ENCODE assay signal across 9 mouse cellular contexts in genomic region chr11:104272352-104272751, GRCm38 (mm10). TPM values are rescaled to one million over a fixed set of nuclear protein-coding genes. Genes with fewer than 3 reads are reported as not detected.
A peak's percentile ranks its signal among the peaks of the same experiment; 100 is the strongest.
DNase-seq lines count a peak whose midpoint lies in the region; ATAC-seq and TF ChIP-seq lines count a peak whose summit lies in the region.
"Had no signal": no experiment of that assay in that cellular context is flagged by ENCODE, and none has a peak within 500 bp of the region (broad histone marks: within the 10 kb centered on the region; RNA-seq: fewer than 3 reads in every experiment).

No protein-coding gene starts in this region.

- H3K9me3 ChIP-seq in kidney, embryonic 15.5 days (replicated peaks) = no peaks in the 10 kb centered on the region
- H3K9me3 ChIP-seq in intestine, embryonic 16.5 days (ENCODE audit: control insufficient read depth, low read length) = no peaks in the 10 kb centered on the region

- no peaks in the 10 kb centered on the region for H3K27me3 ChIP-seq in kidney, adult 2 months (replicated peaks; ENCODE audit: control insufficient read depth, insufficient read depth, low read length)
- no peaks in the 10 kb centered on the region for H3K27me3 ChIP-seq in kidney, embryonic 15.5 days
- H3K27me3 ChIP-seq in intestine, embryonic 16.5 days (replicated peaks; ENCODE audit: control insufficient read depth, insufficient read depth, low read length) = no peaks in the 10 kb centered on the region

- no peak overlapping the region for H3K4me3 ChIP-seq in kidney, adult 2 months (ENCODE audit: insufficient read depth, low read depth, low read length)
- no peak overlapping the region for H3K4me3 ChIP-seq in kidney, embryonic 15.5 days (replicated peaks)
- H3K4me3 ChIP-seq in intestine, embryonic 16.5 days (ENCODE audit: low read length) = no peak overlapping the region

- TF ChIP-seq CTCF in kidney, adult 2 months (conservative IDR thresholded peaks at IDR 0.05; ENCODE audit: insufficient read depth, insufficient read length, low read depth, low read length) = no peak

- DNase-seq in kidney, adult 2 months = peak; percentile 96
- DNase-seq in gastrocnemius, postnatal 10 days = peak; percentile 79
- peak; percentile 92 for DNase-seq in layer of hippocampus, adult 9-11 months
- peak; percentile 70 for DNase-seq in skeletal muscle tissue, adult 2 months (ENCODE audit: low read depth, low spot score)
- no peak for DNase-seq in embryo, embryonic 10 days (ENCODE audit: low spot score)

- H3K27ac ChIP-seq in kidney, adult 2 months (ENCODE audit: insufficient read depth, low read depth, low read length) = peak overlapping the region; percentile 89
- no peak overlapping the region for H3K27ac ChIP-seq in kidney, embryonic 15.5 days
- no peak overlapping the region for H3K27ac ChIP-seq in intestine, embryonic 16.5 days (ENCODE audit: low read length)
- H3K27ac ChIP-seq: liver, embryonic 14.5 days had no signal

- peaks cover 40% of the 10 kb centered on the region for H3K4me1 ChIP-seq in kidney, adult 2 months (ENCODE audit: control insufficient read depth, insufficient read depth, low read length)
- H3K4me1 ChIP-seq in kidney, embryonic 15.5 days = peaks cover 6% of the 10 kb centered on the region; the same call in 1 of the 2 replicates
- peaks cover 4% of the 10 kb centered on the region for H3K4me1 ChIP-seq in intestine, embryonic 16.5 days (ENCODE audit: control insufficient read depth, insufficient read depth, low read length)

- no peak for TF ChIP-seq POLR2A in kidney, adult 2 months (IDR thresholded peaks at IDR 0.05; ENCODE audit: low read depth, low read length)

- no peak for ATAC-seq in kidney, embryonic 15.5 days (replicated peaks; ENCODE audit: low FRiP score)
- peak; percentile 78; the same call in 1 of the 2 replicates for ATAC-seq in cerebellum, adult (ENCODE audit: insufficient number of reproducible peaks, low FRiP score, low TSS enrichment)
- ATAC-seq in intestine, embryonic 16.5 days = no peak

- H3K9ac ChIP-seq in kidney, embryonic 15.5 days = no peak overlapping the region
- no peak overlapping the region for H3K9ac ChIP-seq in intestine, embryonic 16.5 days (ENCODE audit: low read depth, low read length)
- H3K9ac ChIP-seq: liver, embryonic 14.5 days had no signal

- no peak overlapping the region for H3K4me2 ChIP-seq in kidney, embryonic 15.5 days
- no peak overlapping the region for H3K4me2 ChIP-seq in intestine, embryonic 16.5 days (ENCODE audit: low read depth, low read length)

- no peaks in the 10 kb centered on the region for H3K36me3 ChIP-seq in kidney, adult 2 months (ENCODE audit: control insufficient read depth, insufficient read depth, low read length)
- H3K36me3 ChIP-seq in kidney, embryonic 15.5 days = no peaks in the 10 kb centered on the region
- no peaks in the 10 kb centered on the region for H3K36me3 ChIP-seq in intestine, embryonic 16.5 days (ENCODE audit: control insufficient read depth, insufficient read depth, low read length)

- WGBS in kidney, adult 2 months = 58% methylated on average over 8 of the region's 8 CpGs
- 84% methylated on average over 8 of the region's 8 CpGs for WGBS in kidney, embryonic 15.5 days
- WGBS in intestine, embryonic 16.5 days = 79% methylated on average over 8 of the region's 8 CpGs

RNA-seq across cellular contexts. Expression of gene Mapt, which starts 41.2 kb away (rescaled TPM):
- 49.8 and 53.4 TPM in 2 replicates for polyA plus RNA-seq in kidney, adult 2 months (2012; rRNA removed)
- 9.8 and 13.6 TPM in 2 replicates for polyA plus RNA-seq in kidney, embryonic 15.5 days (2015; fragmentation: Nextera tagmentation; extraction: Ambion mirVana)
- total RNA-seq in gastrocnemius, postnatal 10 days (2021) = 10 to 100 TPM; 54.8 to 62.2 TPM
- polyA plus RNA-seq in intestine, embryonic 16.5 days (2015; fragmentation: Nextera tagmentation; extraction: Ambion mirVana) = 13.6 and 15.8 TPM in 2 replicates
